Mouse (Mus musculus) forebrain, embryonic 10.5 days (tissue): ENCODE results near the gene Rgp1. TPM values are rescaled to one million over a fixed set of nuclear protein-coding genes. Genes with fewer than 3 reads are reported as not detected.

ENCODE experiments used
- DNase-seq: peaks from one replicate; pipeline ENCODE4 v3.0.0-alpha.2; 2017; ENCODE audit warnings: low spot score; ENCODE audit errors: extremely low spot score
- H3K27ac ChIP-seq: fragments of 300-500 bp; sonication (generic); 2 replicates; pipeline ENCODE4 v1.5.1; 2016; ENCODE audit warnings: mild to moderate bottlenecking
- H3K27me3 ChIP-seq: fragments of 300-500 bp; sonication (generic); 2 replicates; pipeline ENCODE4 v1.6.1; 2016; ENCODE audit warnings: mild to moderate bottlenecking; ENCODE audit not compliant: poor library complexity, severe bottlenecking
- H3K36me3 ChIP-seq: fragments of 300-500 bp; sonication (generic); replicated peaks from 2 replicates; pipeline ENCODE4 v1.6.1; 2016; ENCODE audit warnings: mild to moderate bottlenecking, moderate library complexity
- H3K4me1 ChIP-seq: fragments of 300-500 bp; sonication (generic); 2 replicates; pipeline ENCODE4 v1.6.1; 2016
- H3K4me3 ChIP-seq: fragments of 300-500 bp; sonication (generic); 2 replicates; pipeline ENCODE4 v1.5.1; 2016; ENCODE audit warnings: mild to moderate bottlenecking, moderate library complexity
- H3K9me3 ChIP-seq: fragments of 300-500 bp; sonication (generic); 2 replicates; pipeline ENCODE4 v1.6.1; 2016; ENCODE audit warnings: mild to moderate bottlenecking, moderate library complexity
- WGBS: fragments of 180-500 bp; shearing (Covaris S2); methylation state at CpG from one replicate; pipeline ENCODE4 v1.1.7; 2016; 5-methylcytosine and 5-hydroxymethylcytosine counted together
- polyA plus RNA-seq: library from polyadenylated mRNA; unstranded; fragments of >200 nt; fragmentation: Nextera tagmentation; extraction: Ambion mirVana; gene quantifications from 2 replicates; pipeline ENCODE4 v1.2.1, GENCODE M21; 2016

The Rgp1 gene
- polyA plus RNA-seq, 1 experiment from 2014 or later: 24.2 TPM

DNA sequence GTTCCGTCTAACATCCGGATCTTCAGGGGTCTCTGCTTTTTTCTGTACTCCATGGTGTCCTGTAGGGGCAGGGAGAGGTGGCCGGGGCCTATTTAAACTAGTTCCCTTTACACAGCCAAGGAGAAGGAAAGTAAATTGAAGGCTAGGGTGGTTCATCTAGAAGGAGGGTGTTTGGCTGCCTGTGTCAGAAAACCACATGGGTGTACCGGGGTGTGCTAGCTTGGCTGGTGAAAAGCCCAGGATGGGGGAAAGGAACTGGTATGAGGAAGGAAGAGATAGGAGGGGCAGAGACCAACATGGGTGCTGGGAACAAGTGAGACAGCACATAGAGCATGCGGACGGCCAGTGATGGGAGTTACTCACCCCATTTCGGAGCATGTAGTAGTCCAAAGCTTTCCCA lies 22.6 kb upstream of the Rgp1 start:
- peaks cover 42% of the 10 kb centered on the region for H3K4me1 ChIP-seq
- H3K9me3 ChIP-seq: no peaks in the 10 kb centered on the region; the same call in 1 of the 2 replicates
- H3K36me3 ChIP-seq: peaks cover 82% of the 10 kb centered on the region
- H3K4me3 ChIP-seq: no peak overlapping the region
- DNase-seq: no peak
- H3K27me3 ChIP-seq: no peaks in the 10 kb centered on the region
- WGBS: 95% methylated on average over 7 of the region's 7 CpGs
- no peak overlapping the region for H3K27ac ChIP-seq

DNA sequence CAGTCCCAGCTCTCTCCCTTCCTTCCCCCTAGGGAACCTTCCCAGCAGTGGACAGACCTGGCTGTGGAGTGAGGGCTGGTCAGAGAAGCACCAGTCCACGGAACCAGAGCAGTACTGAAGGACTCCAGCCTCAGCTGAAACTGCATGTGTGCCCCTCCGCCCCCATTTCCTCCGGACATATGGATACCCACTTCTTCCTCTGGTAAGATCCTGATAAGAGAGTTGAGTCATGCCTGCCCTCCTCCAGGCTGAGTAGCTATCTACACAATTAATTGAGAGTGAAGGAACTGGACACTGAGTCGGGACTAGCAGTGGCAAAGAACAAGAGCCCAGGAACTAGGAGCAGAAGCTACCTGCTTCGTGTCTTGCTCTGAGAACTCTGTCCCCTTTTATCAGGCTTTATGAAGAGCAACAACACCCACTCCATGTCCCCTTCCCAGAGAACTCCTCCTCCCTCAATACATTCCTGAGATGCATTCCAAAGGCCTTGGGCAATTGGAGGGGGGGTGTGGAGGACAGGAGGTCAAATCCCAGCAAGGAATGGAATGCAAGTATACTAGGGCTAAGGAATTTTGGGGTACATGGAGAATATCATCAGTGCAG lies 20.4 kb upstream of the Rgp1 start:
- Histone ChIP-seq H3K4me1 (peaks cover 54% of the 10 kb centered on the region), H3K36me3 (peaks cover 60% of the 10 kb centered on the region), H3K9me3 (no peaks in the 10 kb centered on the region), H3K4me3 (peak overlapping the region; percentile 37), H3K27me3 (no peaks in the 10 kb centered on the region), H3K27ac (peak overlapping the region; percentile 77)
- no peak for DNase-seq
- WGBS: 49% methylated on average over 5 of the region's 5 CpGs

DNA sequence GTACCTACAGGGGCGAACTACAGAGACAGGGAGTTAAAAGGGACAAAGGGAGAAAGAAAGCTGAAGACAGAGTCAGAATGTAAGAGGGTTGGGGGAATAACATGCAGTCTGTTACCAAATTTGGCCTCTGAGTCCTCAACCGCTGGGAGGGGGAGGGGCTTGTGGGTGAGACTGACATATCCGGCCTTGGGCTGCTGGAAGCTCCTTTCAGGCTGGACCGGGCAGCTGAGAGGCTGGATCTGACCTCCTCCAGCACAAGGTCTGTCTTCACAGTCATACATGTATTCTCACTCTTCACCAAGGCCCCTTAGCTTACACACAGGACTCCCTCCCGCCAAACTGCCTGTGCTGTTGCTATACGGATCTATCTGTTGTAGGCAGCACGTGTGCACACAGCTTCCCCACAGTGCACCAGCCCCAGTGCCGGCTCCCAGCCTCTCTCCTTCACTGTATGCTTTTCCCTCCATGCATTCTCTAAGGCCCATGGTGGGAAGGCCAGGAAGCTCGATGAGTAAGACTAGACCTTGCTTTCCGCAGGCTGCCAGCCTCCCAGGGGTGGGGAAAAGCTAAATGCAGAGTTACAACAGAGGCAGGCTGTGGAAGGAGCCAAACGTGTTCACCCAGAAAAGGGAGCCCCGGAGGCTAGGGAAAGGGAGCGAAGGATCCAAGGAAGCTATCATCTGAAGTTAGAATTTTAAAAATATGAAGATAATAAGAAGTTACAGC lies 19.7 kb upstream of the Rgp1 start:
- peak overlapping the region; percentile 77 for H3K27ac ChIP-seq
- H3K27me3 ChIP-seq: no peaks in the 10 kb centered on the region
- peaks cover 54% of the 10 kb centered on the region for H3K36me3 ChIP-seq
- WGBS: 38% methylated on average over 13 of the region's 13 CpGs
- H3K9me3 ChIP-seq: no peaks in the 10 kb centered on the region
- peak overlapping the region; percentile 37 for H3K4me3 ChIP-seq
- peak; percentile 61 for DNase-seq
- H3K4me1 ChIP-seq: peaks cover 61% of the 10 kb centered on the region

DNA sequence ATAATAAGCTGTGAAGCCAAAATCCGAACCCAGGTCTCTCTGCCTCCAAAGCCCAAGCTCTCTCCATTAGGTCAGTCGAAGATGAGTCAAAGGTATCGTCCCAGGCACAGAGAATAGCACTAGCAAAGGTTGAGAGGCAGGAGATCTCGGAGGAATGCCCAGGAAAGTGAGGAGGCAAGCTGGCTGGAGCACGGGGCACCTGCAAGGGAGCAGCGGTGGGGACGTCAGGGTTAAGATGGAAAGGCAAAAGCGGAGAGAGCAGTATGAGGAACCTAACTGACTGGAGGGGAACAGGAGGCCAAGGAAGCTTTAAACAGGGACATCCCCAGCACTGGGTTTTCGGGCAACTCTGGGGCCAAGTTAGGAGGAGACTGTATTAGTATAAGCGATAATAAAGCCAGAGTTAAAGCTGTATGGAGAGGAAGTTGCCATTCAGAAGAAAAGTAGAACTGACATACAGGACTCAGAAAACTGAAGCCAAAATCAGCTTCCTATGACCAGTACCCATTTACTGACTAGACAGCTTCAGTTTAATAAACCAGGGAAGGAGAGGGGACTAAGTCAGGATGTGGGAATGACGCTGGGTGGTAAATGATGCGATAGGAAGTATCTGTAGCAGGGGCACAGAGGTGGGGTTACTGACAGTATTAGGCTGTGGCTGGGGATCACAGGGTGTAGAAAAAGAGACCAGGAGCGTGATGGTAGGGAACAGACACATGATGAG lies 18.8 kb upstream of the Rgp1 start:
- H3K9me3 ChIP-seq: no peaks in the 10 kb centered on the region
- peak overlapping the region; percentile 96 for H3K4me3 ChIP-seq
- peak overlapping the region; percentile 31; the same call in 1 of the 2 replicates for H3K27ac ChIP-seq
- no peak for DNase-seq
- H3K36me3 ChIP-seq: peaks cover 53% of the 10 kb centered on the region
- peaks cover 65% of the 10 kb centered on the region for H3K4me1 ChIP-seq
- no peaks in the 10 kb centered on the region for H3K27me3 ChIP-seq
- WGBS: 81% methylated on average over 13 of the region's 13 CpGs

DNA sequence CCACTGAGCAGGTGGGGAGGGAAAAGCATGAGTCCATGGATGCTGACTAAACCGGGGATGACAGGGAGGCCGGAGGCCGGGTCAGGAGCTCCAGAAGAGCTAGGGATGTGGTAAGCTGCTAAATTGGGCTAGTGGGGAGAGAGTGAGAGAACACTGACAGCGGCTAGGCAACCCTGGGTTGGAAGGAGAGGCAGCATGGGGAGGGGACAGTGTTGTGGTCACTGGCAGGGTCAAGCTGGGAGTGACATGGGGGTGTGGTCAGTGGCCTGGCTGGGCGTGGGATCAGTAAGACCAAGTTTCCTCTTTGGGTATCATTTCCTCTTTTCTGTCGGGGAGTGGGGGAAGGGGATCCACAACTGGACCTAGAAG lies 18.3 kb upstream of the Rgp1 start:
- H3K4me3 ChIP-seq: peak overlapping the region; percentile 96
- H3K9me3 ChIP-seq: no peaks in the 10 kb centered on the region
- no peak for DNase-seq
- no peaks in the 10 kb centered on the region for H3K27me3 ChIP-seq
- 0 out of 2 replicates have a peak overlapping the region, but pooled peaks have one; percentile 3 for H3K27ac ChIP-seq
- WGBS: 58% methylated on average over 6 of the region's 6 CpGs
- H3K36me3 ChIP-seq: peaks cover 53% of the 10 kb centered on the region
- peaks cover 65% of the 10 kb centered on the region for H3K4me1 ChIP-seq

DNA sequence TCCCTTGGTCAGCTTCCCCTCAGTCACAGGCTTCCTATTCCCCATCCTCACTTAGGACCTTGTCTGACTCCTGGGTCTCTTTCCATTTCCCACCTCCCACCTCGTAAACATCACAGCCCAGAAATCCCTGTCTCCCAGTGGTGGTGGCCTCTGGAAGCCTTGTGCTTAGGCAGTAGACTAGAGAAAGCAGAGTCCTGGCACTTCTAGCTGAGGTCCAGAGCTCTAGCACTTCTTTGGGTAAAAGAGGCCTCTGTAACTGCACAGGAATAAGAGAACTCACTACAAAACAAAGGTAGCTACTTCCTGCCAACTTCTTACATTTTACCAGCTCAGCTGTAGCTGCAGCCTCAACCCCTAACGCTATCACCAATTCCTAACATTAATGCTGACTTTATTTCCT lies 17.5 kb upstream of the Rgp1 start:
- peaks cover 65% of the 10 kb centered on the region for H3K4me1 ChIP-seq
- peaks cover 53% of the 10 kb centered on the region for H3K36me3 ChIP-seq
- no peaks in the 10 kb centered on the region for H3K9me3 ChIP-seq
- no peak for DNase-seq
- no peaks in the 10 kb centered on the region for H3K27me3 ChIP-seq
- 47% methylated on average over 2 of the region's 2 CpGs for WGBS
- H3K27ac ChIP-seq: peak overlapping the region; percentile 97
- peak overlapping the region; percentile 96 for H3K4me3 ChIP-seq

DNA sequence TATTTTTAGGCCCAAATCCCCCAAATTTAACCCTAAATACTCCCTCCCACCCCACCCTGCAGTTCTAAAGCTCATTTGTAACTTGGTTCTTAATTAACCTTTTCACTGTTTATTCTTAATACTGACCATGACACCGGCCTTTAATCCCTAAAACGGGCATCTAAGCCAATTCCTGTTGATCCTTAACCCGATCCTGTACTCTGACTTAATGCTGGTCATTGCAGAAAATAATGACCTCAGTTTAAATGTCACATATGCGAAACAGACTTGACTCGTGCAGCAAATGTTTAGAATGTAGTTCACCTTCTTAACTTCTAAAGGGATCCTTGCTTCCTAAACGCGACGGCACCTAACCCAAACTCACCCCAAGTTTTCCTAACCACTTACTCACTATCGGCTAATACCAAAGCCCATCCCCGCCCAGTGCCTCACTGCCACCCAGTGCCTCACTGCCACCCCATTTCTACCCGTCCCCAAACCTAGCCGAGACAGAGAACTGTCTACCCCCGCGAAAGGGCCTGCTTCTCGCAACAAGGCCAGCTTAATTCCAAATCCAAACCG lies 17.0 kb upstream of the Rgp1 start:
- 2% methylated on average over 16 of the region's 16 CpGs for WGBS
- Histone ChIP-seq H3K9me3 (no peaks in the 10 kb centered on the region), H3K27me3 (no peaks in the 10 kb centered on the region), H3K36me3 (peaks cover 53% of the 10 kb centered on the region), H3K4me1 (peaks cover 65% of the 10 kb centered on the region), H3K27ac (peak overlapping the region; percentile 97), H3K4me3 (peak overlapping the region; percentile 96)
- no peak for DNase-seq

DNA sequence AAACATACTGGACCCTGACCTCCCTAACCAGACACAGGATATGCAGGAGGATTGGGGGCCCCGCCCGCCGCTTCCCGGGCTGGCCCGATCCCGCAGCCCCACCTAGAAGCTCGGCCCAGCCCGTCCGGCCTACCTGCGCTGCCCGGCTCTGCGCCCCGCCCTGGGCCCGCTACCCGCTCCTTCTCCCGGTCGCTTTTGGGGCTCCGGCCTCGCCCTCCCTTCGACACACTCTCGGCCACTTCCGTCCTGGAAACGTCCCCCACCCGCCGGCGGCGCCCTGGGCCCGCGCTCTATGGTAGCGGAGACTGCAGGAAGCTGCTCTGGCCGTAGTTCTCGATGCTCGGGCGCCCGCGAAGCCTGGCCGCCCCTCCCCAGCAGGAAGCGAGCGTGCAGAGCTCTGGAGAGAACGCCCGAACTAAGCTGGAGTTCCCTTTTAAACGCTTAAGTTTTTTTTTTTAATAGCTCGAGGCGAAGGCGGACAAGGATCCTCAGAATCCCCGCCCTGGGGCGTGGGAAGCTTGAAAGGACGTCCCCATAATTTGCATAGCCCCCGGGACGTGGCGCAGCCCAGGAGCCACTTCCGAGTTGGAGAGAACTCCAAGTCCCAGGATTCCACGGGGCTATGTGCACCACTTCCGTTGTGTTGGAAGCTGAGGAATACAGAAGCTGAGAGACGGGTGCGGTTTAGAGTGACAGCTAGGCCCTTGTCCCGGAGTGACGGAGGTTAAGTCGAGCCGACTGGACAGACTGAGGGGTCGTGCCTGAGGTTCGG lies 16.3 kb upstream of the Rgp1 start, which contains the start of the genes Creb3 and Tln1:
Creb3 (plus strand) TSS at position 336 of the 772 bp plus-strand sequence.
Tln1 (minus strand) TSS at position 695 of the 772 bp plus-strand sequence.
- H3K27ac ChIP-seq: peak within 1 kb of the TSS; percentile 97
- peak within 1 kb of the TSS; percentile 96 for H3K4me3 ChIP-seq
- peaks cover 60% of the 10 kb centered on the region for H3K4me1 ChIP-seq
- peak; percentile 92 for DNase-seq
- H3K36me3 ChIP-seq: peaks cover 53% of the 10 kb centered on the region
- H3K9me3 ChIP-seq: no peaks in the 10 kb centered on the region
- H3K27me3 ChIP-seq: no peaks in the 10 kb centered on the region
- under 1% methylated on average over 62 of the region's 62 CpGs for WGBS

DNA sequence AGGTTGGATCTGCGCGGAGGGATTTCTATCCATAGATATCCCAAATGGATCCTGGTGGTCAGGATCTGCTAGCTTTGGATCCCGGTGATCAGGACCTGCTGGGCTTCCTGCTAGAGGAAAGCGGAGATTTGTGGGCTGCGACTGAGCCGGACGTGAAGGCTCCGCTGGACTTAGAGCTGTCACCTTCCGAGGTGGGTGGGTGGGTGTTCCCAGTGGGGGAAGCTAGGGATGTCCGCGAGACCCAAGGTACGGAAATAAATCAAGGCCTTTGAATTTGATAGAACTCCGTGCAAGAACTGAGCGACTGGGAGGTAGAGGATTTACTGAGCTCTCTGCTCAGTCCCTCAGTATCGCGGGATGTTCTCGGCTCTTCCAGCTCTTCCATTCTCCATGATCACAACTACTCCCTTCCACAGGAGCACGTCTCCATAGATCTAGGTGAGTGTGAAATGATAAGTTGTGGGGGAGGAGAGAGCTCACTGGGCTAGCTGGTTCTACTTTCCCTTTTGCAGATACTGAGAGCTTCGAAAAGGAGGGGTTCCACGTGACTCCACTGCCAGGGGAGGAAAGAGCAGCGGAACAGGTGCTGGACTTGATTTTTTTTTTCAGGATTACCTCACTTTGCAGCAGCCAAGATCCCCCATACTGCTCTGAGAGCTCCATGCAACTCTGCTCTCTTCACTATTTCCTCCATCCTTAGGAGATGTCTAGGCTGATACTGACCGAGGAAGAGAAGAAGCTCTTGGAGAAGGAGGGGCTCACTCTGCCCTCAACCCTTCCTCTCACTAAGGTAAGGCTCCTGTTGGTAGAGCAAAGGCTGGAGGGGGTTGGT lies 15.5 kb upstream of the Rgp1 start:
- DNase-seq: no peak
- peak overlapping the region; percentile 97 for H3K27ac ChIP-seq
- 9% methylated on average over 22 of the region's 22 CpGs for WGBS
- peaks cover 52% of the 10 kb centered on the region for H3K4me1 ChIP-seq
- H3K27me3 ChIP-seq: no peaks in the 10 kb centered on the region
- no peaks in the 10 kb centered on the region for H3K9me3 ChIP-seq
- peaks cover 53% of the 10 kb centered on the region for H3K36me3 ChIP-seq
- H3K4me3 ChIP-seq: peak overlapping the region; percentile 96

DNA sequence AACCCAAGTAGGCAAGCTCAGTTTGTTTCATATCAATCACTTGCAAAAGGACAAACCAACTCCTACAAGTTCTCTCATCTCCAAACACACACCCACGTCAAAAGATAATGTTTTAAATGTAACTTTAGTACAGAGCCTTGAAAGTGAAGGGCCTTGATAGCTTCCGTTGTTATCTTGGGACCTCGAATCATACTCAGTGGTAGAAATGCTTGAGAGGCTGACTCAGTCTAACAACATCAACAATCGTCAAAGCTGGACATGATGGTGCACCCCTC lies 15.0 kb upstream of the Rgp1 start:
- peak overlapping the region; percentile 96 for H3K4me3 ChIP-seq
- peaks cover 47% of the 10 kb centered on the region for H3K4me1 ChIP-seq
- DNase-seq: no peak
- 88% methylated on average over 4 of the region's 4 CpGs for WGBS
- peaks cover 54% of the 10 kb centered on the region for H3K36me3 ChIP-seq
- no peaks in the 10 kb centered on the region for H3K9me3 ChIP-seq
- H3K27ac ChIP-seq: no peak overlapping the region
- H3K27me3 ChIP-seq: no peaks in the 10 kb centered on the region

DNA sequence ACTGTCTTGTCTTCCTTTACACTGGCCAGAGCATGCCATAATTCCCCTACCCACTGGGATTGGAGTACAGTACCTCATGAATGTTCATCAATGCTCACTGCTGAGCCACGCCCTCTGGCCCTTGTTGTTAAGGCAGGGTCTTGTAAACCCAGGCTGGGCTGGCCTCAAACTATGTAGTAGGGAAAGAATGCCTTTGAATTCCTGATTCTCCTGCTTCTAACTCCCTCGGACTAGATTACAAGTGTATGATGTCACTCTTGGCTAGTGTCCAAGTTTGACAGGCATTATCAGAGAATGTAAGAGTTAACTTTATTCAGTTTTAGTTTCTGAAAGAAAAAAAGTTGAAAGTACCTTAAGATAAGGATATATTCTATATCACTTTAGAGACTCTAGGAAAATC lies 14.3 kb upstream of the Rgp1 start:
- Histone ChIP-seq H3K4me3 (no peak overlapping the region), H3K9me3 (no peaks in the 10 kb centered on the region), H3K36me3 (peaks cover 58% of the 10 kb centered on the region), H3K4me1 (peaks cover 40% of the 10 kb centered on the region), H3K27ac (no peak overlapping the region), H3K27me3 (no peaks in the 10 kb centered on the region)
- no peak for DNase-seq
- 78% methylated on average over 2 of the region's 2 CpGs for WGBS
